Mouse (Mus musculus): ENCODE measurements at regions not wholly inside any gene's neighbourhood (a gene's known extent, or its start where the extent isn't known, plus 50 kb on each side); places are given as distances from the start of the nearest gene placed in this dataset.
"Not testable (repeated sequence)": the region's sequence is repeated elsewhere in the genome, so short reads cannot be mapped to it uniquely, and the experiment has no call there.

- not testable (repeated sequence) for DNase-seq (ENCODE audit: extremely low spot score, low spot score)
Measured at GRCm38 (mm10) chr3:155962496-155962895, 599.1 kb upstream of the Negr1 start.

- DNase-seq (ENCODE audit: extremely low spot score, low spot score): no peak
Measured at GRCm38 (mm10) chr3:155979636-155980035, 582.0 kb upstream of the Negr1 start.

- DNase-seq (ENCODE audit: extremely low spot score, low spot score): no peak
Measured at GRCm38 (mm10) chr3:155994044-155994443, 567.5 kb upstream of the Negr1 start.

GRCm38 (mm10) chr3:156017676-156018230 lies 543.8 kb upstream of the Negr1 start:
- DNase-seq (ENCODE audit: extremely low spot score, low spot score): no peak

GRCm38 (mm10) chr3:156028602-156029188 lies 532.9 kb upstream of the Negr1 start:
- DNase-seq (ENCODE audit: extremely low spot score, low spot score): no peak

GRCm38 (mm10) chr3:156070257-156070656 lies 491.3 kb upstream of the Negr1 start:
- no peak for DNase-seq (ENCODE audit: extremely low spot score, low spot score)

GRCm38 (mm10) chr3:156082268-156082667 lies 479.3 kb upstream of the Negr1 start:
- no peak for DNase-seq (ENCODE audit: extremely low spot score, low spot score)

GRCm38 (mm10) chr3:156093689-156094088 lies 467.9 kb upstream of the Negr1 start:
- no peak for DNase-seq (ENCODE audit: extremely low spot score, low spot score)

GRCm38 (mm10) chr3:156094990-156095389 lies 466.6 kb upstream of the Negr1 start:
- DNase-seq (ENCODE audit: extremely low spot score, low spot score): no peak

- DNase-seq (ENCODE audit: extremely low spot score, low spot score): no peak
Measured at GRCm38 (mm10) chr3:156105788-156106187, 455.8 kb upstream of the Negr1 start.

GRCm38 (mm10) chr3:156120341-156120740 lies 441.3 kb upstream of the Negr1 start:
- DNase-seq (ENCODE audit: extremely low spot score, low spot score): no peak

GRCm38 (mm10) chr3:156131598-156131997 lies 430.0 kb upstream of the Negr1 start:
- DNase-seq (ENCODE audit: extremely low spot score, low spot score): no peak

GRCm38 (mm10) chr3:156141355-156141754 lies 420.2 kb upstream of the Negr1 start:
- DNase-seq (ENCODE audit: extremely low spot score, low spot score): no peak

GRCm38 (mm10) chr3:156149322-156149721 lies 412.3 kb upstream of the Negr1 start:
- DNase-seq (ENCODE audit: extremely low spot score, low spot score): no peak

GRCm38 (mm10) chr3:156170076-156170475 lies 391.5 kb upstream of the Negr1 start:
- no peak for DNase-seq (ENCODE audit: extremely low spot score, low spot score)

- no peak for DNase-seq (ENCODE audit: extremely low spot score, low spot score)
Measured at GRCm38 (mm10) chr3:156198688-156199087, 362.9 kb upstream of the Negr1 start.

GRCm38 (mm10) chr3:156199749-156200467 lies 361.7 kb upstream of the Negr1 start:
- DNase-seq (ENCODE audit: extremely low spot score, low spot score): no peak

GRCm38 (mm10) chr3:156205246-156205645 lies 356.3 kb upstream of the Negr1 start:
- DNase-seq (ENCODE audit: extremely low spot score, low spot score): no peak

- DNase-seq (ENCODE audit: extremely low spot score, low spot score): no peak
Measured at GRCm38 (mm10) chr3:156208420-156208819, 353.2 kb upstream of the Negr1 start.

- DNase-seq (ENCODE audit: extremely low spot score, low spot score): no peak
Measured at GRCm38 (mm10) chr3:156210827-156211226, 350.8 kb upstream of the Negr1 start.

GRCm38 (mm10) chr3:156214823-156215222 lies 346.8 kb upstream of the Negr1 start:
- DNase-seq (ENCODE audit: extremely low spot score, low spot score): no peak

- no peak for DNase-seq (ENCODE audit: extremely low spot score, low spot score)
Measured at GRCm38 (mm10) chr3:156232111-156232510, 329.5 kb upstream of the Negr1 start.

- DNase-seq (ENCODE audit: extremely low spot score, low spot score): no peak
Measured at GRCm38 (mm10) chr3:156235955-156236354, 325.6 kb upstream of the Negr1 start.

Measured in neural tube, embryonic 10.5 days (tissue).